Mouse (Mus musculus): ENCODE results near the gene Etv5.

DNA sequence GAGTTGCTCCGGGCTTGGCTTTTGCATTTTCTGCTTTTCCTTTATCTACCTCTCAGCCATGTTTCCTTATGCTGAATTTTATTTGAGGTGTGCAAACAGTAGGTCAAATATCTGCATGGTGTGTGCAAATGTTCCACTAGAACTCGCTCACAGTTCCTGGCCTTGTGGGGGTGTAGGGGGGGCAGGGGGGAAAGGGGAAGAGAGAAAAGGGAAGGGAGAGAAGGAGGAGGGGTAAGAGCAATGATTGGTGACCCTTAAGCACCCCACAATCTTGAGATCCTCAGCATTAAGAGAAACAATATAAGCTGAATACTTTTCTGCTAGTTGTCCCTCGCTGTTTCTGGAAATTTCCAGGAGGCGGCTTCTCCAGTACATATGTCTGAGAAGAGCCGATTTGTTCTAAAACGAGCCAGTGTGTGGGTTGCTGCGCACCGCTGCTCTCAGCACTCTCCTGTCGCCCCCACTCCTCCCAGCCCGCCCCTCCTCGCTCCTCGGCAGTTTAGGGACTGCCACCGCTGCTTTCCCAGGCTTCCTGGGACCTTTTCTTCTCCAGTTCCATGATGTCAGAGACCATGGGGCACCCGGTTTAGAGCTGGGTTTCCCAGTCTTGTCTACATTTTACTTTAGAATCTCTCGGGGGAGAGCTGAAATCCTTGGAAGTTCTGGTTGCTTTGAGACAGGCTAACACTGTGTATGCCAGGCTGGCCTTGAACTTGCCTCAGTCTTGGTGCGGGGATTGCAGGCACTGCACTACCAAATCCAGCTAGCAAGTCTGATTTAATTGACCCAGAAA lies 90.8 kb downstream of the Etv5 start:
- TF ChIP-seq POLR2A (IDR thresholded peaks at IDR 0.05; ENCODE audit: extremely low read depth, insufficient read depth, low read length), result no peak
- no peak for TF ChIP-seq CTCF (IDR thresholded peaks at IDR 0.05; ENCODE audit: extremely low read depth, insufficient read depth, low read length)
